Mouse (Mus musculus) small intestine, adult 2 months (tissue): ENCODE measurements around the gene Cep57l1. TPM values are rescaled to one million over a fixed set of nuclear protein-coding genes. Genes with fewer than 3 reads are reported as not detected.

Experiments used
- H3K27ac ChIP-seq: fragments of 200-500 bp; 2 replicates; pipeline ENCODE4 v1.5.1; 2012; ENCODE audit warnings: low read depth, low read length, control low read depth, inconsistent platforms; ENCODE audit not compliant: insufficient read depth
- H3K27me3 ChIP-seq: fragments of 200-500 bp; 2 replicates; pipeline ENCODE4 v1.6.1; 2012; ENCODE audit warnings: mild to moderate bottlenecking, moderate library complexity, low read length, inconsistent platforms; ENCODE audit not compliant: control insufficient read depth, insufficient read depth
- H3K36me3 ChIP-seq: fragments of 200-500 bp; 2 replicates; pipeline ENCODE4 v1.6.1; 2012; ENCODE audit warnings: mild to moderate bottlenecking, low read length, control low read depth, inconsistent platforms; ENCODE audit not compliant: control insufficient read depth, insufficient read depth
- H3K4me1 ChIP-seq: fragments of 200-500 bp; 2 replicates; pipeline ENCODE4 v1.6.1; 2012; ENCODE audit warnings: low read length, inconsistent platforms, mixed read lengths; ENCODE audit not compliant: control insufficient read depth, insufficient read depth, insufficient read length
- H3K4me3 ChIP-seq: fragments of 200-500 bp; 2 replicates; pipeline ENCODE4 v1.5.1; 2012; ENCODE audit warnings: low read depth, mild to moderate bottlenecking, control low read depth, inconsistent platforms, low read length, moderate library complexity
- CTCF ChIP-seq: fragments of 200-500 bp; IDR thresholded peaks from 2 replicates; pipeline ENCODE4 v1.5.1; 2012; ENCODE audit warnings: low read depth, mild to moderate bottlenecking, control low read depth, inconsistent platforms, low read length, moderate library complexity, mixed read lengths; ENCODE audit not compliant: insufficient replicate concordance, insufficient read length; ENCODE audit errors: extremely low read depth
- POLR2A ChIP-seq: fragments of 200-500 bp; IDR thresholded peaks from 2 replicates; pipeline ENCODE4 v1.6.1; 2012; ENCODE audit warnings: low read depth, mild to moderate bottlenecking, control low read depth, inconsistent platforms, low read length, moderate library complexity
- WGBS: fragments of 180-500 bp; shearing (Covaris S2); methylation state at CpG from one replicate; pipeline ENCODE4 v1.1.7; 2018; 5-methylcytosine and 5-hydroxymethylcytosine counted together
- polyA plus RNA-seq: library from polyadenylated mRNA; depleted of rRNA; stranded (reverse); fragments of >200 nt; gene quantifications from 2 replicates; pipeline ENCODE4 v1.2.3, GENCODE M21; 2012

The Cep57l1 gene
- polyA plus RNA-seq, 1 experiment, result 0.52 TPM

DNA sequence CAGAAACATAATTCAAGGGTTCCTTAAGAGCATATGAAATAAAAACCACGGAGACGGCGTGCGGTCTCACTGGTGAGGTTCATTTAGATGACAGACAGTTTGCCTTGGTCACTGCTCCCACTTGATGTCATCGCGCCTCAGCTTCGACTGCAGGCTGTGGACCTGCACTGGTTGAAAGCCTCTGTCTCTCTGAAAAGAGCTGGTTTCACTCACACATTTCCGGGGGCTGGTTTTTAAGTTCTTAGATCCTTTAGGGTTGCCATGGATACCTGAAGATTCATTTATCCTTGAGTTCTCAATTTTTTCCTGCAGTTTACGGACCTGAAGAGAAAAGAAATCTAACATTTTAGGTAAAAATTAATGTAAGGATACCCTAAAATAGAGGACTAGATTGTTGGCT, 90.1 kb downstream of the Cep57l1 start:
- 0 out of 2 replicates have a peak, but pooled peaks cover 4% of the 10 kb centered on the region for H3K36me3 ChIP-seq
- no peaks in the 10 kb centered on the region for H3K4me1 ChIP-seq
- H3K27ac ChIP-seq, result no peak overlapping the region
- no peaks in the 10 kb centered on the region; the same call in 1 of the 2 replicates for H3K27me3 ChIP-seq
- no peak for TF ChIP-seq CTCF
- TF ChIP-seq POLR2A, result no peak
- no peak overlapping the region for H3K4me3 ChIP-seq
- 93% methylated on average over 9 of the region's 9 CpGs for WGBS

GRCm38 (mm10) chr10:41716029-41716897, 93.4 kb downstream of the Cep57l1 start, which contains the start of gene Ccdc162:
Gene Ccdc162, minus strand, starts transcription at chr10:41716634.
- Histone ChIP-seq H3K36me3 (no peaks in the 10 kb centered on the region), H3K4me1 (no peaks in the 10 kb centered on the region), H3K27me3 (no peaks in the 10 kb centered on the region), H3K4me3 (no peak within 1 kb of the TSS), H3K27ac (no peak within 1 kb of the TSS)
- TF ChIP-seq CTCF (no peak), POLR2A (no peak)
- WGBS, result 58% methylated on average over 15 of the region's 15 CpGs

- H3K27me3 ChIP-seq, result no peaks in the 10 kb centered on the region
- no peaks in the 10 kb centered on the region for H3K36me3 ChIP-seq
- H3K27ac ChIP-seq, result no peak overlapping the region
- WGBS, result 90% methylated on average over 14 of the region's 14 CpGs
- H3K4me1 ChIP-seq, result no peaks in the 10 kb centered on the region
- TF ChIP-seq CTCF, result no peak
- TF ChIP-seq POLR2A, result no peak
- H3K4me3 ChIP-seq, result no peak overlapping the region
These were observed 94.1 kb downstream of the Cep57l1 start for GRCm38 (mm10) chr10:41715557-41715956.

DNA sequence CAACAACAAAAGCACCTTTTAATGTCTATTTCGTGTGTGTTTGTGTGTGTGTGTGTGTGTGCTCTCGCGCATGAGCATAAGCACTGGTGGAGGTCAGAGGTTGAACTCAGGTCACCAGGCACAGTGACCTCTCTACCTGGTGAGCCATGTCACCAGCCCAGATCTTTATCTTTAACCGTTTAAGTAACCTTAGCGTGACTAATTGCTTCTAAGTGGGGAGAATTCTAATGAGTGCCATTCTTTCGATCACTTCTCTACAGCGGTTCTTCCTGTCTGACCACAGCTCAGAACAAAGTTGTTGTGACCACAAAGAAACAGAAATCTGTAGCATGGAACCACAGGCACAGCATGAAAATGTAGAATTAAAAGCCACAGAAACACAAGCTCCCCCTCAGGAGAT, 98.2 kb downstream of the Cep57l1 start:
- Histone ChIP-seq H3K36me3 (no peaks in the 10 kb centered on the region), H3K4me3 (no peak overlapping the region), H3K27me3 (no peaks in the 10 kb centered on the region), H3K27ac (no peak overlapping the region), H3K4me1 (no peaks in the 10 kb centered on the region)
- 74% methylated on average over 7 of the region's 7 CpGs for WGBS
- no peak for TF ChIP-seq POLR2A
- no peak for TF ChIP-seq CTCF

DNA sequence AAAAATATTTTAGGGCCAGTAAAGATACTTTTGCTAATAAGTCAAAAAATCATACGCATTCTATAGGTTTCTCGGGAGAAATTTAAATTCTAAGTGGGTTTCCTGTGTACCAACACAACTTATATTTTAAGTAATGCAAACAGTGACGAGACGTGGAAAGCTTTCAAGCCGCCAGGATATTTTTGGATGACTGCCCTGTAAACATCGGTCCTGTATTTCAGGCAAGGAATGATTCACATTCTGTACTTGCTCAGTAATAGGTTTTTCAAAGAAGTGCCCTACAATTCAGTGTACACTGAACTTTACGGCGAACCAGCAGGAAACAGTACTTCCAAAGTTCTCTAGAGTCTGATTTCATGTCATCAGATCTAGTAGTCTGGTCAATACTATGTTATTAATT, 98.9 kb downstream of the Cep57l1 start:
- Histone ChIP-seq H3K4me3 (no peak overlapping the region), H3K36me3 (no peaks in the 10 kb centered on the region), H3K27ac (no peak overlapping the region), H3K4me1 (no peaks in the 10 kb centered on the region), H3K27me3 (no peaks in the 10 kb centered on the region)
- TF ChIP-seq CTCF, result no peak
- 73% methylated on average over 8 of the region's 8 CpGs for WGBS

GRCm38 (mm10) chr10:41709341-41709740, 100.3 kb downstream of the Cep57l1 start:
- 46% methylated on average over 8 of the region's 8 CpGs for WGBS
- Histone ChIP-seq H3K27me3 (no peaks in the 10 kb centered on the region), H3K4me3 (no peak overlapping the region), H3K27ac (no peak overlapping the region), H3K36me3 (no peaks in the 10 kb centered on the region), H3K4me1 (no peaks in the 10 kb centered on the region)
- TF ChIP-seq CTCF (no peak), POLR2A (no peak)

DNA sequence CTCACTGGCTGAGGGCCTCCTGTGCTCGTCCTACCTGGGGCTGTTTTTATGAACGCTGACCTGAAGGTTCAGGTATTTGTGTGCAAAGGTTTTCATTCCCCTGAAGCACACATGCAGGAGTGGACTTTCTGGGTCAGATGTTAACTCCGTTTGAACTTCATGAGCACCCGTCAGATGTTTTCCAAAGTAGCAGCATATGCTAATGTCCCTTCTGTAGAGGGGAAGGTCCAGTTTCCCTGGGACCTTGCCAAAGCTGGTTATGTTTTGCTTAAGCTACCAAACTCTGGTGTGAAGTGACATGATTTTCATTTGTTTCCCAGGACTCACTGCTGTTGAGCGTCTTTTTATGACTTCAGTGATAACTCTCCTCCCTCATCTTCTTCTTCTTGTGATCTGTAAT, 110.0 kb downstream of the Cep57l1 start:
- no peaks in the 10 kb centered on the region for H3K27me3 ChIP-seq
- TF ChIP-seq POLR2A (no peak), CTCF (no peak)

More for the DNA sequence above, 110.0 kb downstream of the Cep57l1 start:
- Histone ChIP-seq H3K4me3 (no peak overlapping the region), H3K36me3 (no peaks in the 10 kb centered on the region), H3K27ac (no peak overlapping the region), H3K4me1 (no peaks in the 10 kb centered on the region)
- 75% methylated on average over 5 of the region's 5 CpGs for WGBS
